Mouse (Mus musculus) cerebellum, adult 9-11 months (tissue): ENCODE results near the gene Srms.
A peak's percentile ranks its signal among the peaks of the same experiment; 100 is the strongest.

Experiments used
- DNase-seq: peaks from one replicate; pipeline ENCODE4 v3.0.0; 2022

The Srms gene

DNA sequence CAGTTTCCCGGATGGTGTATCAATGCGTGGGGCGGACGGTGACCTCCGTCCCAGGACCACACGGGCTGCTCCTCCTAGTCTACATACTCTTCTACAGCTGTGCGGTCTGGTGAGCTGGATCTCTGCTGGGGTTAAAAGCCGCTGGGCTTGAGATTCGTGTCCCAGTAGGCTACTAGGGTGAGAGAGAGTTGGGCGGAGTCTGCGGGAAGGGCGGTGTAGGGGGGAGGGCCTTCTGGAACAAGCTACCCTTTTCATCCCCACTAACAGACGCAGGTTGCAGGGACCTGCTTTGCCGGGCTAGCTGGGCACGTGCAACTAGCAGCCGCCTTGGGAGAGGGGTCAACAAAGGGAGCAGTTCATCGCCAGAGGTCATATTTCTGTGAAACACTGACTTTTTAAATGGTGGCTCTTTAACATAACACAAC is at the start of gene Srms:
Srms (minus strand) TSS at position 165 of the 425 bp plus-strand sequence.
- no peak for DNase-seq

DNA sequence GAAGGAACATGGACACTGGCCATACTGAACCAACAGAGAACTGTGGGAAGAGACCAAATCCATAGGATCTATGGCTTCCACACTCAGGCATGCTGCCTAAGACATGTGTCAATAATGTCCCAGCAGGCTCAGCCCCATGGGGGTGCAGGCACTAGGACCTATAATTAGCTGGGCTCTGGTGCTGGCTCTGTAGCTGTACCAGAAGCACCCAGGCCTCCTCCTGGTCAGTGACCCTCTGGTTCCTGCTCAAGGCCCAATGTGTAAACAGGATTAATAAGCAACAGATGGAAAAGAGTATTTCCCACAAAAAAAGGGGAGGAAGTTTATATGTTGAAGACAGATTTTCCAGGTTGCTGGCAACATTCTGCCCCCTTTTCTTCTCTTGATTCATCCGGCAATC is 40.3 kb upstream of the Srms start:
- DNase-seq = no peak

GRCm38 (mm10) chr2:181251841-181252240 is 38.9 kb upstream of the Srms start:
- no peak for DNase-seq

DNA sequence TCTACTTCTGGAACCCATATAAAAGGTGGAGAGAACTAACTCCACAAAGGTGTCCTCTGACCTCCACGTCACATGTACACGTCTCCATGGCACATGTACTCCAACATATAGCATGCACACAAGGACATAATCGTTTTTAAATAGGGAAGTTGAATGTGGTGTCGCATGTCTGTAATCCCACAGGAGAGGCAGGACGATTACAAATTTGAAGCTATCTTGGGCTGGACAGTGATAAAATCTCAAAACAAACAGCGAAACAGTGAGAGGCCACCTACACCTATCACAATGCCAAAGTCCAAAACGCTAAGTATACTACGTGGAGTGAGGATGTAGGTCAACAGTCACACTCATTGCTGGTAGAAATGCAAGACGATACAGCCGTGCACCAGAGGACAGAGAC is 36.2 kb upstream of the Srms start:
- DNase-seq = no peak

- DNase-seq = no peak
Observed at GRCm38 (mm10) chr2:181245031-181245430, 32.0 kb upstream of the Srms start.

DNA sequence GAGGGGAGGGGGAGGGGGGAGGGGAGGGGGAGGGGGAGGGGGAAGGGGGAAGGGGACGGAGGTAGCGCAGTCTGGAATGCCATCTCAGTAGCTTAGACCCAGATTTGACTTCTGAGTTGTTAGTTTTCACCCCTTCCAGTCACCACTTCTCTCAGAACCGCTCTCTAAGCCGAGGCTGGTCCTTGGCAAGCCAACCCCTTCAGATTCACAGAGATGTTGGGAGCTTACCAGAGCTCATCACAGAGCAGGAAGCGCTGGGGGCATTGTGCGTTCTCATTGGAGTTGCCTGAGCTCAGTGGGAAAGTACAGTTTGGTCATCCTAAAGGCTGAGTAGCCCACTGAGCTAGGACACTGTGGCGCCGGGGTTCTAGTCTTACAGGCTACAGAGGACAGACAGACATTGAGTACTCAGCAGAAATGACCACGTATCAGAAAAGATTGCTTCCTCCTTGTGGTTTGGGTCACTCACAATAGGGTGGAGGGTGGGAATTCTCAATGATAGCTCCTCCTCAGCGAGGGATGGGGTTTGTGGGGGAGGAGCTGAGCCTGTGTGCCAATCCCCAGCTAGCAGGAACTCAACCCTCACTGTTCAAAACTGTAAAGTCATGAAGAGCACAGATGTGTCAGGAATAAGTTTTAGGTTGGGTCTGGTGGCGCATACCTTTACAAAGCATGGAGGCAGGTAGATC is 30.9 kb upstream of the Srms start:
- no peak for DNase-seq

DNA sequence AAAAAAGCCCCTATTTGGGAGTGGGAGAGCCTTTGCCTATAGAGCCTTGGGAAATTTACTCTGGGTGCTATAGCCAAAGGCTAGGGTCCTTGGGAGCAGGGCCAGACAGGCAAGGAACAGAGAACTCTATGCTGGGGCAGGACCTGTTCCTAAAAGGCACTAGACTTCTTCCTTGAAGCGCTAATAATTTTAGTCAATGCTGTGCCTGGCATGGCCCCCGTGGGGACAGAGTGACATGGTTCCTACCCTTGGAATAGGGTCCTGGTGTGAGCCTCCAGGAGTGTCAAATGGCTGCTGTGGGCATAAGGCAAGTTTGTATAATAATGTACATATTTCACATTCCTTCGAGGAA is 29.3 kb upstream of the Srms start:
- DNase-seq = no peak

GRCm38 (mm10) chr2:181241602-181242313 is 28.8 kb upstream of the Srms start, which contains the start of gene Helz2:
TSS of gene Helz2 (minus strand) at chr2:181242027.
- no peak for DNase-seq

GRCm38 (mm10) chr2:181240806-181241440 is 27.9 kb upstream of the Srms start:
- DNase-seq = no peak

DNA sequence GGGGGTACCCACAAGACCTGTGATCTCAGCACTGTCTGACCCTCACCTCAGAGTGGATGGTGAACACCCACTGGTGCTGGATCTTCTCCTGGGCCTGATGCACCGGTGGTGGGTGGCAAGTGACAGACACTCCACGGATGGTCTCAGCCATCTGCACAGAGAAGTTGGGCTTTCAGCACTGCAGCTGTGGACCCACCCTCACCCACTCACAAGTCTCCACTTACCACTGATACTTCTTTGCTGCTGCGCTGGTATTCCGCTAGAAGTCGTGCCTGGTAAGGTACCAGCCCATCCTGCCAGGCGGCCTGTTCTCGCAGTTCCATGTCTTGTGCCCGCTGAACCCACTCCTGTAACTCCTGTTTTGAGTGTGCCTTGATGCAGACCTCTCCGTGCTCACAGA is 26.3 kb upstream of the Srms start:
- no peak for DNase-seq

DNA sequence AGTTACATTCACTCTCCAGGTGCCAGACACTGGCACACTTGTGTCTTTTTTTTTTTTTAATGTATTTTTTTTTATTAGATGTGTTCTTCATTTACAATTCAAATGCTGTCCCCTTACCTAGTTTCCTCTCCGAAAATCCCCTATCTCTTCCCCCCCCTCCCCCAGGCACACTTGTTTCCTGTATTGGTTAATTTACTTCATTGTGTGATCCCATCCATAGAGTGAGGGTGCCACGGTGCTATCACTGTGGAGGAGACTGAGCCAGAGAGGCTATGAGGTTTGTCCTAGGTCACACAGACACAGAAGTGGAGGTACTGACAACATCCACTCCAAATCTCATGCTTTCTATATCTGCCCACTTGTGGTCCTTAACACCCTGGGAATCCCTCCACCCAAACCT is 25.9 kb upstream of the Srms start:
- no peak for DNase-seq

GRCm38 (mm10) chr2:181238091-181238610 is 25.2 kb upstream of the Srms start:
- no peak for DNase-seq

DNA sequence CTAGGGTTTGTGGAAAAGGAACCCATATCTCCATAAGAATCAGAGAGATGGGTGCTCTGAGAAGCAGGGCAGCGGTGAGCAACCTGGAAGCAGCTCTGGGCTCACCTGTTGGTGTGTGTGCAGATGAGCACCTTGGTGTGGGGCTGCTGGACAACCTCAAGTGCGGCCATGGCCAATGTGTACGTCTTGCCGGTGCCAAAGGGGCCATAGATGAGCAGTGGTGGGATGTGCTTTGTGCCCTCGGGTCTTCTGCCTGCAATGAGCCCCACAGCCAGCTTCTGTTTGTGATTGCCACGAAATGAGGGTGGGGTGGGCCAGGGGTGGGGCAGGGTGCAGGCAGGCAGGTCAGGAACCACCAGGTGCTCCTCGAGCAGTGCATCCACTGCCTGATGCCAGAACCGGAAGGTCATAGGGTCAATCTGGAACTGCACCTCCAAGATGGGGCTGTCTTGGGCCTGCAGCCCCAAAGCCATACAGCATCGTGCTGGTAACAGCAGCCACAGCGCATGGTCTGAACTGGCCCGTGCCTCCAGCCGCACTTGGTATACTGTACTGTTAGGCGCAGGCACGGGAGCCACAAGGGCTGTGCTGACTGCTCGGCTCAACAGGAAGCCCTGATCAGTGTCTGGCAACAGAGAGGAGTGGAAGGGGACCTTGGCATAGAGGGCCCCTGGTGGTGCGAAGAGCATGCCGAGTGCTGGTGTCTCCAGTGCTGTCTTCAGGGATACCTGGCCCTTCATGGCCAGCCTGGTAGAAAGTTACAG is 24.4 kb upstream of the Srms start:
- DNase-seq = no peak

DNA sequence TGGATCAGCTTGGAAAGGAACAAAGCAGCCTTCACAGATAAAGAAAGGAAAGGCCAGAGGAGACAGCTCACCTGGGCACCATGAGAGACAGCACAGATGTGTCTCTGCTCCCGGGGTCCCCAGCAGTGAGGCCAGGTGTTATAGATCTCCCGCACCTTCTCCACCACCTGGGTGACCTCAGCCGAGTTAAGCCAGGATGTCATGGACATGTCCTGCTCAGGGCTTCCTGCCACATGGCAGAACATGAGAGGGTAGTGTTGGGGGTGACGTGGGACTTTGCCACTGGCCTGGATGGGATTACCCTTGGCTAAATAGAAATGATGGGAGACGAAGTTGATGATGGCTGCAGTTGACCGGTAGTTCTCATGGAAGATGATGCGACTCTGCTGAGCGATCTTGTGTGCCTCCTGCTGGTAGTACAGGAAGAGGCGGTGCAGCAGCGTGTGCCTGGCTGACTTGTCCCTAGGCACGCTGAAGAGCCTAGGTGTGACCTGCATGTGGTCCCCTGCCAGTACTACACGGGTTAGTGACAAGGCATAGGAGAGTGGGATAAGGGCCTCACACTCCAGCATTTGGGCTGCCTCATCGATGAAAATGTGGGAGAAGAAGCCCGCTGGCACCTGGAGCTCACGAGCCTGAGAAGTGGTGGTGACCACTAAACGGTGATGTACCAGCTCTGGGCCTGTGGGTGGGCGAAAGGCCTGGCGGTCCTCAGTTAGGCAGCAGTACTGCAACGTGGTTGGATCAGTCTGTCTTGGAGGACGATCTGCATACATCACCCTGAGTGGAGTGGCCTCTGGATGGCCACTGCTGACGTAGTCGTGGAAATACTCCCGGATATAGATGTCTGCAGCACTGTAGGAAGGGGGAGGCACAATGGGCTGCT is 22.9 kb upstream of the Srms start:
- no peak for DNase-seq

DNA sequence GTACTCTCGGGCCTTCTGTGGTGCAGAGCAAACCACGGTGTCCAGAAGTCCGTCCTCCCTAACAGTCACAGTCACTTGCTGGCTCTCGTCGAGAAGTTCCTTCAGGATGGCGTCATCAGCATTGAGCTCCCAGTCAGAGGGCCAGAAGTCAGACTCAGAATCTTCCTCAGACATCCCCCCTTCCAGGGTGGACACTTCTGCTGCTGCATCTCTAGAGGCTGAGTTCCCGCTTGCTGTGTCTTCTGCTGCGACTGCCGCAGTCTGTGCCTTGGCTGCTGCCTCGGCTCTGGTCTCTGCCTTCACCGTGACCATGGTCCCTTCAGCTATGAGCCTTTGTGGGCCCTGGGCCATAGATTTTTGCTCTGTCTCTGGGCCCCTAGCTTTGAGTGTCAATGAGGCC is 21.7 kb upstream of the Srms start:
- no peak for DNase-seq

- no peak for DNase-seq
Observed at GRCm38 (mm10) chr2:181233443-181233842, 20.5 kb upstream of the Srms start.

GRCm38 (mm10) chr2:181231171-181231570 is 18.2 kb upstream of the Srms start:
- DNase-seq = peak; percentile 77

- DNase-seq = no peak
Observed at GRCm38 (mm10) chr2:181228335-181228734, 15.3 kb upstream of the Srms start.

GRCm38 (mm10) chr2:181227122-181227521 is 14.1 kb upstream of the Srms start:
- DNase-seq = no peak

DNA sequence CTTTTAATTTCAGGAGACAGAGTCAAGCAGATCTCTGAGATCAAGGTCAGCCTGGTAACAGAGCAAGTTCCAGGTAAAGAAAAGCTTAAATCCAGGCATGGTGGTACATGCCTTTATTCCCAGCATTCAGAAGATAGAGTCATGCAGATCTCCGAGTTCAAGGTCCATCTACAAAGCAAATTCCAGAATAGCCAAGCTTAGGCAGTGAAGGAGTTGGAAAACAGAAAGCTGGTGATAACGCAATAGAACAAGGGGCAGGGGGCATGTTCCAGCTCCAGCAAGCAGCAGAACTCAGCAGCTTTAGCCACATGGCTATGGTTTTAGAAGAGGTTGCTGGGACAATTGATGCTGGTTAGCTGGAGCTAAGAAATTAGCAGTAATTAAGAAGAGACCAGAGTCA is 12.0 kb upstream of the Srms start:
- DNase-seq = no peak

- no peak for DNase-seq
Observed at GRCm38 (mm10) chr2:181220361-181220760, 7.4 kb upstream of the Srms start.
